Mouse (Mus musculus) midbrain, embryonic 16.5 days (tissue): Measurements from ENCODE around the gene 9130019O22Rik. TPM values are rescaled to one million over a fixed set of nuclear protein-coding genes. Genes with fewer than 3 reads are reported as not detected.

ENCODE experiments used
- ATAC-seq: fragments of 200-750 bp; cut with Nextera tagmentation; 2 replicates; pipeline ENCODE4 v1.8.0; 2017; ENCODE audit warnings: moderate TSS enrichment
- H3K27ac ChIP-seq: fragments of 300-500 bp; sonication (generic); 2 replicates; pipeline ENCODE4 v1.5.1; 2014; ENCODE audit warnings: mild to moderate bottlenecking, low read length, mixed read lengths
- H3K27me3 ChIP-seq: fragments of 300-500 bp; sonication (generic); 2 replicates; pipeline ENCODE4 v1.6.1; 2014; ENCODE audit warnings: low read depth, low read length, mixed read lengths; ENCODE audit not compliant: control insufficient read depth, insufficient read depth
- H3K36me3 ChIP-seq: fragments of 300-500 bp; sonication (generic); 2 replicates; pipeline ENCODE4 v1.6.1; 2014; ENCODE audit warnings: mild to moderate bottlenecking, low read length, moderate library complexity, mixed read lengths; ENCODE audit not compliant: control insufficient read depth, insufficient read depth
- H3K4me1 ChIP-seq: fragments of 300-500 bp; sonication (generic); 2 replicates; pipeline ENCODE4 v1.6.1; 2014; ENCODE audit warnings: mild to moderate bottlenecking, low read length, mixed read lengths; ENCODE audit not compliant: control insufficient read depth, insufficient read depth
- H3K4me2 ChIP-seq: fragments of 300-500 bp; sonication (generic); 2 replicates; pipeline ENCODE4 v1.6.1; 2014; ENCODE audit warnings: mild to moderate bottlenecking, low read length, mixed read lengths
- H3K4me3 ChIP-seq: fragments of 300-500 bp; sonication (generic); 2 replicates; pipeline ENCODE4 v1.5.1; 2014; ENCODE audit warnings: low read depth, mild to moderate bottlenecking, low read length, moderate library complexity, mixed read lengths
- H3K9ac ChIP-seq: fragments of 300-500 bp; sonication (generic); 2 replicates; pipeline ENCODE4 v1.6.1; 2014; ENCODE audit warnings: low read depth, low read length, mixed read lengths
- H3K9me3 ChIP-seq: fragments of 300-500 bp; sonication (generic); replicated peaks from 2 replicates; pipeline ENCODE4 v1.6.1; 2014; ENCODE audit warnings: mild to moderate bottlenecking, low read length, mixed read lengths; ENCODE audit not compliant: control insufficient read depth, poor library complexity, severe bottlenecking
- WGBS: fragments of 180-500 bp; shearing (Covaris S2); extraction: QIAGEN DNeasy Blood & Tissue Kit; methylation state at CpG from one replicate; pipeline ENCODE4 v1.1.7; 2014; 5-methylcytosine and 5-hydroxymethylcytosine counted together
- polyA plus RNA-seq: library from polyadenylated mRNA; unstranded; fragments of >200 nt; fragmentation: Nextera tagmentation; extraction: Ambion mirVana; gene quantifications from 2 replicates; pipeline ENCODE4 v1.2.1, GENCODE M21; 2015

The 9130019O22Rik gene
- polyA plus RNA-seq, 1 experiment from 2014 or later, result 4.6 TPM

GRCm38 (mm10) chr7:127335604-127336003 lies 51.4 kb downstream of the 9130019O22Rik start:
- Histone ChIP-seq H3K36me3 (no peaks in the 10 kb centered on the region), H3K4me2 (no peak overlapping the region), H3K4me3 (no peak overlapping the region), H3K27ac (no peak overlapping the region), H3K4me1 (no peaks in the 10 kb centered on the region), H3K9ac (no peak overlapping the region), H3K9me3 (no peaks in the 10 kb centered on the region), H3K27me3 (no peaks in the 10 kb centered on the region)
- no peak for ATAC-seq
- 87% methylated on average over 4 of the region's 4 CpGs for whole genome bisulfite sequencing

- Histone ChIP-seq H3K4me2 (no peak overlapping the region), H3K27me3 (no peaks in the 10 kb centered on the region), H3K9ac (no peak overlapping the region), H3K36me3 (no peaks in the 10 kb centered on the region), H3K4me1 (no peaks in the 10 kb centered on the region), H3K4me3 (no peak overlapping the region), H3K9me3 (no peaks in the 10 kb centered on the region), H3K27ac (no peak overlapping the region)
- ATAC-seq, result no peak
- WGBS, result 82% methylated on average over 6 of the region's 6 CpGs
Measured at GRCm38 (mm10) chr7:127333240-127333639, 53.7 kb downstream of the 9130019O22Rik start.

Other genes with a start within 250 kb of the 9130019O22Rik start
- 0.05 TPM in 1 of 2 replicates, not detected in the other for gene Spn, start 249.3 kb downstream of the 9130019O22Rik start, polyA plus RNA-seq
- gene Cd2bp2, start 191.1 kb downstream of the 9130019O22Rik start, polyA plus RNA-seq, result 76.1 and 85.7 TPM in 2 replicates
- gene Tbc1d10b, start 178.7 kb downstream of the 9130019O22Rik start, polyA plus RNA-seq, result 30.7 and 31.2 TPM in 2 replicates
- gene Mylpf, start 178.3 kb downstream of the 9130019O22Rik start, polyA plus RNA-seq, result 2.8 and 4.8 TPM in 2 replicates
- 48.7 and 54.9 TPM in 2 replicates for gene Zfp553, start 154.1 kb downstream of the 9130019O22Rik start, polyA plus RNA-seq
- gene Sept1, start 154.0 kb downstream of the 9130019O22Rik start, polyA plus RNA-seq, result 14.3 and 15.5 TPM in 2 replicates
- gene Zfp771, start 142.9 kb downstream of the 9130019O22Rik start, polyA plus RNA-seq, result 64.5 and 70.4 TPM in 2 replicates
- 112 and 120 TPM in 2 replicates for gene Dctpp1, start 126.5 kb downstream of the 9130019O22Rik start, polyA plus RNA-seq
- gene Sephs2, start 113.1 kb downstream of the 9130019O22Rik start, polyA plus RNA-seq, result 59.4 and 59.7 TPM in 2 replicates
- 0.25 and 0.31 TPM in 2 replicates for gene Itgal, start 90.9 kb downstream of the 9130019O22Rik start, polyA plus RNA-seq
- gene Zfp768, start 41.6 kb downstream of the 9130019O22Rik start, polyA plus RNA-seq, result 16.3 and 17.7 TPM in 2 replicates
- 10.1 and 10.5 TPM in 2 replicates for gene Zfp747, start 11.1 kb downstream of the 9130019O22Rik start, polyA plus RNA-seq
- gene E430018J23Rik, start 6.5 kb upstream of the 9130019O22Rik start, polyA plus RNA-seq, result 4.9 and 6.3 TPM in 2 replicates
- 4.9 and 5.3 TPM in 2 replicates for gene Zfp764, start 19.7 kb upstream of the 9130019O22Rik start, polyA plus RNA-seq
- gene Zfp688, start 34.9 kb upstream of the 9130019O22Rik start, polyA plus RNA-seq, result 27.7 and 28.1 TPM in 2 replicates
- gene Zfp689, start 62.0 kb upstream of the 9130019O22Rik start, polyA plus RNA-seq, result 16.5 and 17.6 TPM in 2 replicates
- 32.9 and 36.0 TPM in 2 replicates for gene Prr14, start 72.4 kb upstream of the 9130019O22Rik start, polyA plus RNA-seq
- gene Fbrs, start 92.0 kb upstream of the 9130019O22Rik start, polyA plus RNA-seq, result 9.1 and 12.5 TPM in 2 replicates
- gene Srcap, start 124.8 kb upstream of the 9130019O22Rik start, polyA plus RNA-seq, result 38.4 and 49.5 TPM in 2 replicates
- gene Gm42715, start 132.4 kb upstream of the 9130019O22Rik start, polyA plus RNA-seq, result 14.1 and 15.7 TPM in 2 replicates
- gene Tmem265, start 174.2 kb upstream of the 9130019O22Rik start, polyA plus RNA-seq, result 8.5 and 9.4 TPM in 2 replicates
- 59.4 and 62.5 TPM in 2 replicates for gene Phkg2, start 186.2 kb upstream of the 9130019O22Rik start, polyA plus RNA-seq
- gene Ccdc189, start 201.4 kb upstream of the 9130019O22Rik start, polyA plus RNA-seq, result 10.2 and 11.9 TPM in 2 replicates
- gene Rnf40, start 201.6 kb upstream of the 9130019O22Rik start, polyA plus RNA-seq, result 50.3 and 56.7 TPM in 2 replicates
- 18.3 and 22.4 TPM in 2 replicates for gene Zfp629, start 228.6 kb upstream of the 9130019O22Rik start, polyA plus RNA-seq